In the genomic region with DNA sequence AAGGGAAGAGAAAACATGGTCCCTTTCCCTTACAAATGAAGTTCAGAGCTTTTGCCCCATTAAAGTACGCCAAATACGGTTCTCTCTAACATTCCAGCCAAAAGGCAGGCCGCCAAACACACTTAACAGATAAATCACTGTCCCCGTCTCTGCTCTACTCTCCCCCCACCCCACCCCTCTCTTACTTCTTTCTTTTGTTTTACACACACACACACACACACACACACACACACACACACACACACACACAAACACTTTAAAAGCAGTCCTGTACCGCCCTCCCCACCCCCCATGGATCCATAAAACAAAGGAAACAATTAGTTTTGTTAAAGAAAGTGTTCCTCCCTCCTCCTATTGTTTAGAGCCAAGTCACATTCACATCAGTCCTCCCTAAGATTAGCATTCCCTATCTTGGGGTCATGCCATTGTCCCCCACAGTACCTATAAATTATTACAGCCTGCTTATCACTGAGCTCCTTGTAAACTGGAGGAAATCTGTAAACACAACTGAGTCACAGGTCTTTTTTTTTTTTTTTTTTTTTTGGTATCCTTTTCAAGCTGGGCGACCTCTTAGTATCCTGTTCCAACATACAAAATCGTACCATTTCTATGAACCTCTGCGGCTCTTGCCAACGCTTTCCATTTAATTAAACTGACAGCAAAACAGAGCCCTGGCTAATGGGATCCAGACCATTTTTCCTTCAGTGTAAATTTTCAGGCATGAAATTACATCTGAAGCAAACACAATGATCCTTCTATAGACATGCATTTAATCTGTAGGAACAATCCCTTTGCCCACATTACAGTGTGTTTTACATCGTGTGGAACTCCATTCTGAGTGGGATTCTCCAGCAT, we compare ENCODE assay signal across 8 mouse cellular contexts.
DNase-seq lines count a peak whose midpoint lies in the region; ATAC-seq lines count a peak whose summit lies in the region.

No protein-coding gene starts in this region.

- no peak overlapping the region for H3K4me2 ChIP-seq in heart, embryonic 11.5 days
- H3K4me2 ChIP-seq in liver, embryonic 12.5 days: no peak overlapping the region

- H3K27me3 ChIP-seq in heart, embryonic 11.5 days (ENCODE audit: control insufficient read depth, insufficient read depth, low read length): no peaks in the 10 kb centered on the region
- no peaks in the 10 kb centered on the region for H3K27me3 ChIP-seq in liver, embryonic 12.5 days (replicated peaks)

- WGBS in heart, embryonic 11.5 days (ENCODE audit: insufficient replicate concordance): 49% methylated on average over 10 of the region's 10 CpGs
- WGBS in liver, embryonic 12.5 days (ENCODE audit: insufficient replicate concordance): 48% methylated on average over 10 of the region's 10 CpGs

- H3K9me3 ChIP-seq in heart, embryonic 11.5 days (replicated peaks; ENCODE audit: control insufficient read depth, low read length): peaks cover 9% of the 10 kb centered on the region
- H3K9me3 ChIP-seq in liver, embryonic 12.5 days (replicated peaks): peaks cover 4% of the 10 kb centered on the region

- peaks cover 11% of the 10 kb centered on the region for H3K36me3 ChIP-seq in heart, embryonic 11.5 days (ENCODE audit: control insufficient read depth, insufficient read depth, low read length)
- peaks cover 13% of the 10 kb centered on the region for H3K36me3 ChIP-seq in liver, embryonic 12.5 days

- ATAC-seq in heart, embryonic 11.5 days (replicated peaks; ENCODE audit: insufficient number of reproducible peaks, low FRiP score, low TSS enrichment): no peak
- ATAC-seq in liver, embryonic 12.5 days: no peak
- ATAC-seq in inflammation-experienced regulatory T-cells, adult 6 months: no peak

- DNase-seq in heart, adult 18-20 months: peak; percentile 25 to 41
- DNase-seq in NIH3T3 (ENCODE audit: low read depth): peak; percentile 77
- DNase-seq in heart, postnatal 14 days: peak; percentile 33 to 44
- no peak for DNase-seq in cerebellum, postnatal 4 days (ENCODE audit: low spot score in 2 of 2)
- no peak for DNase-seq in urinary bladder, adult 2 months (ENCODE audit: low spot score)

- no peak overlapping the region; the same call in 1 of the 2 replicates for H3K27ac ChIP-seq in heart, embryonic 11.5 days (ENCODE audit: low read depth, low read length)
- H3K27ac ChIP-seq in liver, embryonic 12.5 days: peak overlapping the region; percentile 48

- no peak overlapping the region for H3K9ac ChIP-seq in heart, embryonic 11.5 days (ENCODE audit: low read depth, low read length)
- no peak overlapping the region for H3K9ac ChIP-seq in liver, embryonic 12.5 days

- no peak overlapping the region for H3K4me3 ChIP-seq in heart, embryonic 11.5 days (ENCODE audit: low read depth, low read length)
- H3K4me3 ChIP-seq in liver, embryonic 12.5 days: no peak overlapping the region

- intact Hi-C loops in heart, postnatal 14 days (cut with DNase I): no loop called here

- H3K4me1 ChIP-seq in heart, embryonic 11.5 days (ENCODE audit: control insufficient read depth, insufficient read depth, low read length): peaks cover 2% of the 10 kb centered on the region; the same call in 1 of the 2 replicates
- H3K4me1 ChIP-seq in liver, embryonic 12.5 days: no peaks in the 10 kb centered on the region

Comparison
In these comparisons a context has a peak if more than half of its experiments do, and no peak if none do; other contexts are left out.
1. DNase-seq: peak in heart, adult 18-20 months (2 of 2), NIH3T3 (single experiment) and heart, postnatal 14 days (2 of 2); none in cerebellum, postnatal 4 days (0 of 2) and urinary bladder, adult 2 months (single experiment).